Mouse (Mus musculus) embryonic facial prominence, embryonic 10.5 days (tissue): Measurements from ENCODE around the gene Mef2d. TPM values are rescaled to one million over a fixed set of nuclear protein-coding genes. Genes with fewer than 3 reads are reported as not detected.

Source experiments
- DNase-seq: peaks from one replicate; pipeline ENCODE4 v3.0.0-alpha.2; 2017; ENCODE audit warnings: low spot score
- H3K27ac ChIP-seq: fragments of 300-500 bp; sonication (generic); replicated peaks from 2 replicates; pipeline ENCODE4 v1.5.1; 2016; ENCODE audit warnings: mild to moderate bottlenecking
- H3K27me3 ChIP-seq: fragments of 300-500 bp; sonication (generic); replicated peaks from 2 replicates; pipeline ENCODE4 v1.6.1; 2016; ENCODE audit warnings: low read depth, mild to moderate bottlenecking; ENCODE audit not compliant: poor library complexity, severe bottlenecking
- H3K36me3 ChIP-seq: fragments of 300-500 bp; sonication (generic); replicated peaks from 2 replicates; pipeline ENCODE4 v1.6.1; 2016; ENCODE audit warnings: mild to moderate bottlenecking, moderate library complexity
- H3K4me1 ChIP-seq: fragments of 300-500 bp; sonication (generic); 2 replicates; pipeline ENCODE4 v1.6.1; 2016
- H3K4me3 ChIP-seq: fragments of 300-500 bp; sonication (generic); 2 replicates; pipeline ENCODE4 v1.5.1; 2016; ENCODE audit warnings: mild to moderate bottlenecking, moderate library complexity
- H3K9me3 ChIP-seq: fragments of 300-500 bp; sonication (generic); 2 replicates; pipeline ENCODE4 v1.6.1; 2016; ENCODE audit warnings: mild to moderate bottlenecking
- WGBS: fragments of 180-500 bp; shearing (Covaris S2); methylation state at CpG from one replicate; pipeline ENCODE4 v1.1.7; 2016; 5-methylcytosine and 5-hydroxymethylcytosine counted together
- polyA plus RNA-seq: library from polyadenylated mRNA; unstranded; fragments of >200 nt; fragmentation: Nextera tagmentation; extraction: Ambion mirVana; gene quantifications from 2 replicates; pipeline ENCODE4 v1.2.1, GENCODE M21; 2016

The Mef2d gene
- polyA plus RNA-seq, 1 experiment from 2014 or later, result 12.1 TPM

DNA sequence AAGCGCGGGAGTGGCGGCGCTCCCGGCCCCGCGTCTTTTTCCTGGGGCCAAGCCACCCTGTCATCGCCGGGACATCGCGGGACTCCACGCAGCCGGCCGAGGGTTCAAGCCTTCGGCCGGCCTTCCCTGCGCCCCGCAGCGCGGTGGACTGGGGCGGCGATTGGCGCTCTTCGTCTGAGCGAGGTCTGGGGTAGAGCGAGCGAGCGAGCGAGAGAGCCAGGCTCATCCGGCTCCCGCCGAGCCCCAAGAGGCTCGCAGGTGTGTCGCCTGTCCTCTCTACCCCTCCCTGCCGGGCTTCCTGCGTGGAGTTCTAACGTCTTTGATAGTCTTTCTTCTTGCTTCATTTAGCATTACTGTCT is 58.8 kb downstream of the Mef2d start:
- Histone ChIP-seq H3K4me3 (peak overlapping the region; percentile 49), H3K27ac (peak overlapping the region; percentile 54), H3K36me3 (no peaks in the 10 kb centered on the region), H3K9me3 (no peaks in the 10 kb centered on the region), H3K4me1 (peaks cover 33% of the 10 kb centered on the region), H3K27me3 (peaks cover 100% of the 10 kb centered on the region)
- DNase-seq, result peak; percentile 56
- WGBS, result under 1% methylated on average over 37 of the region's 37 CpGs

DNA sequence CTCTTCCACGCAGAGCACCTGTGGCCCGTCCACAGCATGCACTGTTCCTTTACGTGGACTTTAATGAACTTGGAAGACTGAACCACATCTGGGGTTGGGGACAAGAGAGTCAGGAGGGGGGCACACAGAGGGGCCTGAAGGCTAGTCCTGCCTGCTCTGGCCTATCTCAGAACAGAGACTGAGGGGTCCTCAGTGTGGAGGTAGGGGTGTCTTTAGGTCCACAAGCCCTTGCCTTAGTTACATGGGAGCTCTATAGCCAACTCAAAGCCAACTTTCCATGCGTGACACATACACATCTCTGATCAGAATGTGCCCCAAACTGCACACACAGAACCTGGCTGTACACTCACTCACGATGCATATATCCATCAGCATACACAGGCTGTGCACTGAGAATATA is 59.5 kb downstream of the Mef2d start:
- peaks cover 40% of the 10 kb centered on the region for H3K4me1 ChIP-seq
- peaks cover 100% of the 10 kb centered on the region for H3K27me3 ChIP-seq
- H3K9me3 ChIP-seq, result no peaks in the 10 kb centered on the region
- no peak for DNase-seq
- H3K4me3 ChIP-seq, result peak overlapping the region; percentile 49; the same call in 1 of the 2 replicates
- WGBS, result 14% methylated on average over 5 of the region's 5 CpGs
- no peak overlapping the region; the same call in 1 of the 2 replicates for H3K27ac ChIP-seq
- no peaks in the 10 kb centered on the region for H3K36me3 ChIP-seq

- Histone ChIP-seq H3K27ac (no peak overlapping the region), H3K27me3 (peaks cover 100% of the 10 kb centered on the region), H3K4me3 (no peak overlapping the region), H3K4me1 (peaks cover 45% of the 10 kb centered on the region), H3K36me3 (no peaks in the 10 kb centered on the region), H3K9me3 (no peaks in the 10 kb centered on the region)
- no peak for DNase-seq
- WGBS, result 3% methylated on average over 6 of the region's 6 CpGs
Observed at GRCm38 (mm10) chr3:88202986-88203385, 60.8 kb downstream of the Mef2d start.

GRCm38 (mm10) chr3:88203456-88203855 is 61.3 kb downstream of the Mef2d start:
- Histone ChIP-seq H3K27me3 (peaks cover 100% of the 10 kb centered on the region), H3K4me1 (peaks cover 40% of the 10 kb centered on the region), H3K27ac (no peak overlapping the region), H3K9me3 (no peaks in the 10 kb centered on the region), H3K36me3 (no peaks in the 10 kb centered on the region), H3K4me3 (no peak overlapping the region)
- 14% methylated on average over 5 of the region's 5 CpGs for WGBS
- DNase-seq, result no peak

DNA sequence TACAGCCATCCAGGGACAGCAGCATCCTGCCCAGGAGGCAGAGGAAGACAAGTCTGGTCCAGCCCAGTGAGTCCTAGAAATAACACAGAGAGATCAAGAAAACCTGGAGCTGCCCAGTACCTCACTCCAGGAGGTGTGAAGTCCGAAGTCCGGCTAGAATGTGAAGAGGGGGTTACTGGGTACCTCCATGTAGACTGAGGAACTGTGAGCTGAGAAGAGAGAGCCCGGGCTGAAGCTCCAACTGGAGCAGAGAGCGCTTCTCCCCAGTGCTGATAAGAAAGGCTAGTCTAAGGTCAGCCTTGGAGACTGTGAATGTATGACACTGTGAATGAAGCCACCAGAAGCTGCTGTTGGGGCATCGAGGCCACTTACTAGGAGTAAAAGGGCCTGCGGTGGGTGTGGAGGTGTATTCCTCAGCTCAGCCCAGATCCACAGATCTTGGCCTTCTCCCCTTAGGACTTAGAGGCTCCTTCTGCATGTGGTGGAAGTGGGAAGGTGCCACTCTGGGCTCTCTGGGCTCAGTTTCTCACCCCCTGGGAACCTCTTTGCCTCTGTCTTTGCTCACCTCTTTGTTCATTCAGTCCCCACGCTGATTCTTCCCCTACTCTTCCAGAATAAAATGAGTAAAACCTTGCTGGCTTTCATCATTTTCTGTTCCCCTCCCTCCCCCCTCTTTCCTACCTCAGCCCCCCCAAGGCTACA is 62.0 kb downstream of the Mef2d start:
- WGBS, result 2% methylated on average over 7 of the region's 7 CpGs
- H3K36me3 ChIP-seq, result no peaks in the 10 kb centered on the region
- no peak overlapping the region for H3K27ac ChIP-seq
- peak; percentile 16 for DNase-seq
- H3K4me1 ChIP-seq, result peaks cover 37% of the 10 kb centered on the region
- H3K9me3 ChIP-seq, result no peaks in the 10 kb centered on the region
- no peak overlapping the region for H3K4me3 ChIP-seq
- peaks cover 100% of the 10 kb centered on the region for H3K27me3 ChIP-seq

GRCm38 (mm10) chr3:88204751-88205150 is 62.6 kb downstream of the Mef2d start:
- no peak for DNase-seq
- no peaks in the 10 kb centered on the region for H3K36me3 ChIP-seq
- no peak overlapping the region for H3K4me3 ChIP-seq
- 12% methylated on average over 1 of the region's 1 CpGs for WGBS
- no peaks in the 10 kb centered on the region for H3K9me3 ChIP-seq
- no peak overlapping the region for H3K27ac ChIP-seq
- H3K27me3 ChIP-seq, result peaks cover 100% of the 10 kb centered on the region
- H3K4me1 ChIP-seq, result peaks cover 43% of the 10 kb centered on the region

- H3K4me1 ChIP-seq, result peaks cover 43% of the 10 kb centered on the region
Observed at GRCm38 (mm10) chr3:88205176-88205562, 63.0 kb downstream of the Mef2d start.

DNA sequence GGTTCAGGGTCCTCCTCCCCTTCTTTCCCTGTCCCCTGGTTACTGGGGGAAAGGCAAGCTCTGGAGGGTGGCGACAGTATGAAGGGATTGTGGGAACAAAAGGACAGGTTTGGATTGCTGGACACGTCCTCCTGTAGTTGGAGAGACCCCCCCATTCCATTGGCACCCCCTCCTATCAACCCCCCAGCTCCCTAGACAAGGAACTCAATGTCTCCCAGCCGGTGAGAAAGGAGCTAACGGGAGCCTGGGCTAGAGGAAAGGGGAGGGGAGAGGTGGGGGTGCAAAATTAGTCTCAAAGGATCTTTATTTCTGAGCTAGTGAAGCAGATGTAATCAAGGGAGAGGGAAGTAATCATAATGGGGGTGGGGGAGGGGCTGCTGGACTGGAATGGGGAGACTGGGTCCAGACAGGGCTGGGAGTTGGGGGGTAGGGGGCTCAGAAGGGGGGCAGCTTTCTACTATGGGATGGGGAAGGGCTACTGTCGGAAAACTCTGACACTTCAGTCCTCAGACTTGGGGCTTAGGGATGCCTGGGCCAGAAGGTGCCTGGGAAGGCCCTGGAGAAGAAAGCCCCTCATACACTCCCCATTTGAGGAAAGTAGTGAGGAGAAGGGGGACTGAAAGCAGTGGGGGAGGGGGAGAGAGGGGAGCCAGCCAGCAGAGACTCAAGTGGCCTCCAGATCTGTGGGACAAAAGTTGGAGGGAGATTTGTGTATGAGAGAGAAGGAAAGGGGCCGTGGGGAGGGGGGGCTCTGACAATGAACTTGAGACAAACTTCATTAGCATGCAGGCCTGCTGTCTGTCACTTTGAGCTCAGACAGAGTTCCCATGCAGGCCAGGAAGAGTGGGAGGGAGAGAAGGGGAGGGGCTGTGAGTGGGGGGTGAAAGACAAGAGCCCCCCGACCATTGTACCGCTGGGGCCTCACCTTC is 63.7 kb downstream of the Mef2d start:
- Histone ChIP-seq H3K4me1 (peaks cover 37% of the 10 kb centered on the region), H3K36me3 (no peaks in the 10 kb centered on the region), H3K27me3 (peaks cover 100% of the 10 kb centered on the region), H3K4me3 (0 out of 2 replicates have a peak overlapping the region, but pooled peaks have one; percentile 1), H3K27ac (peak overlapping the region; percentile 40; the same call in 1 of the 2 replicates), H3K9me3 (no peaks in the 10 kb centered on the region)
- WGBS, result 2% methylated on average over 8 of the region's 8 CpGs
- DNase-seq, result no peak

More at GRCm38 (mm10) chr3:88205176-88205562, 63.0 kb downstream of the Mef2d start:
- WGBS, result 3% methylated on average over 4 of the region's 4 CpGs
- Histone ChIP-seq H3K27me3 (peaks cover 100% of the 10 kb centered on the region), H3K4me3 (0 out of 2 replicates have a peak overlapping the region, but pooled peaks have one; percentile 1), H3K9me3 (no peaks in the 10 kb centered on the region), H3K36me3 (no peaks in the 10 kb centered on the region), H3K27ac (0 out of 2 replicates have a peak overlapping the region, but pooled peaks have one; percentile 40)
- DNase-seq, result no peak

- DNase-seq, result no peak
- H3K27ac ChIP-seq, result peak overlapping the region; percentile 58; the same call in 1 of the 2 replicates
- WGBS, result 6% methylated on average over 3 of the region's 3 CpGs
Observed at GRCm38 (mm10) chr3:88206500-88206899, 64.3 kb downstream of the Mef2d start.

DNA sequence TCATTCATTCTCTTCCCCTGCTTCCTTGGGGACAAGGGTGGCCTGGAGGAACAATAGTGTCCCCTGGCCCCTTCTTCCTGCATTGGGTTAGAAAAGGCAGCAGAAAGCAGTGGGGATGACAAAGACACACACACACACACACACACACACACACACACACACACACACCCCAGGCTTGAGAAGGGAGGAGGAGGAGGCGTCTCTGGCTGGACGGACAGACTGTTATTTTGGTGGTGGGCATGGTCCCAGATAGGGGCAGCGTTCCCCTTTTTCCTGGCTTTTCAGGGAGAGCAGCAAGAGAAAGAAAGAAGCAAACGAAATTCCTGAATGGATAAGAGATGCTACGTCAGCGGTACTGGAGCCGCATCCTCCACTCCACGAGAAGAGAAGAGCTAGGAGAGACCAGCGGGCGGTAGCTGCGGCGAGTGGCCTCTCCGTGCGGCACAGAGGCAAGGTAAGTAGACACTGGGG is 64.8 kb downstream of the Mef2d start:
- H3K4me3 ChIP-seq, result peak overlapping the region; percentile 44
- peaks cover 100% of the 10 kb centered on the region for H3K27me3 ChIP-seq
- under 1% methylated on average over 14 of the region's 14 CpGs for WGBS
- peaks cover 34% of the 10 kb centered on the region for H3K4me1 ChIP-seq
- DNase-seq, result no peak
- peak overlapping the region; percentile 58; the same call in 1 of the 2 replicates for H3K27ac ChIP-seq
- H3K36me3 ChIP-seq, result no peaks in the 10 kb centered on the region
- H3K9me3 ChIP-seq, result no peaks in the 10 kb centered on the region

More at GRCm38 (mm10) chr3:88206500-88206899, 64.3 kb downstream of the Mef2d start:
- Histone ChIP-seq H3K9me3 (no peaks in the 10 kb centered on the region), H3K4me1 (peaks cover 34% of the 10 kb centered on the region), H3K4me3 (peak overlapping the region; percentile 44; the same call in 1 of the 2 replicates), H3K36me3 (no peaks in the 10 kb centered on the region), H3K27me3 (peaks cover 100% of the 10 kb centered on the region)

DNA sequence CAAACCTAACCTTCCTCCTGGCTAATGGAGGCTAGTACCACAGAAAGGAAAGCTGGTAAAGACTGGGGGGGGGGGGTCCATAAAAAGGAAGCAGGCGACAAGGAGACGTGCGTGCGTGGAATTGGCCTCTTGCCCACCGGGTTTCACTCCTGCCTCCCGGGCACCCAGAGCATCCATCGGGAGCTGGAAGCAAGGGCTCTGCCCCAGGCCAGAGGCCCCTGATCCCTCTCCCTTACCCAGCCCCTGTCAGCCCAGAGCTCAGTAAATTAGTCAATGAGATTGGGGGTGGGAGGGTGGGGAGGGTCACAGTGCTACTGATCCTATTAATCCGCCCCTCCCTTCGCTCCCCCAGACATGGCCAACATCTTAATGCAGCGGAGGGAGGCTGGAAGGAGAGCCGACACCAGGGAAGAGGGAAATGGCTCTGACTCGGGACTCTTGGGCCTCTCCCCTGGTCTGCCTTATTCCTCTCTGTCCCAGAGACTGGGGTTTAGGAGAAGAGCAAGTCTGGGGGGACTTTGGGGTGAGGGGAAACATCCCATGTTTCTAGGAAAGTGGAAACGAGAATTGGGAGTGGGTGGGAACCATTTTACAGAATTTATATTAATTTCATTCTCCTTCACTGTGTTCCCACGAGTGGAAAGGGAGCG is 65.4 kb downstream of the Mef2d start:
- H3K27ac ChIP-seq, result peak overlapping the region; percentile 58; the same call in 1 of the 2 replicates
- DNase-seq, result no peak
- H3K4me3 ChIP-seq, result peak overlapping the region; percentile 44

GRCm38 (mm10) chr3:88208226-88208720 is 66.1 kb downstream of the Mef2d start:
- WGBS, result 4% methylated on average over 3 of the region's 3 CpGs
- peak overlapping the region; percentile 44 for H3K4me3 ChIP-seq
- peaks cover 100% of the 10 kb centered on the region for H3K27me3 ChIP-seq
- peaks cover 34% of the 10 kb centered on the region for H3K4me1 ChIP-seq
- no peak for DNase-seq
- H3K36me3 ChIP-seq, result no peaks in the 10 kb centered on the region
- H3K9me3 ChIP-seq, result no peaks in the 10 kb centered on the region
- H3K27ac ChIP-seq, result no peak overlapping the region

More for the DNA sequence above, 65.4 kb downstream of the Mef2d start:
- Histone ChIP-seq H3K9me3 (no peaks in the 10 kb centered on the region), H3K27me3 (peaks cover 100% of the 10 kb centered on the region), H3K36me3 (no peaks in the 10 kb centered on the region), H3K4me1 (peaks cover 34% of the 10 kb centered on the region)
- WGBS, result 2% methylated on average over 15 of the region's 15 CpGs
